Mouse (Mus musculus): ENCODE data around the gene Aco2. TPM values are rescaled to one million over a fixed set of nuclear protein-coding genes. Genes with fewer than 3 reads are reported as not detected.
"Not testable (repeated sequence)": the region's sequence is repeated elsewhere in the genome, so short reads cannot be mapped to it uniquely, and the experiment has no call there.

Gene Aco2
- polyA plus RNA-seq, 1 experiment from 2014 or later = 265 TPM

DNA sequence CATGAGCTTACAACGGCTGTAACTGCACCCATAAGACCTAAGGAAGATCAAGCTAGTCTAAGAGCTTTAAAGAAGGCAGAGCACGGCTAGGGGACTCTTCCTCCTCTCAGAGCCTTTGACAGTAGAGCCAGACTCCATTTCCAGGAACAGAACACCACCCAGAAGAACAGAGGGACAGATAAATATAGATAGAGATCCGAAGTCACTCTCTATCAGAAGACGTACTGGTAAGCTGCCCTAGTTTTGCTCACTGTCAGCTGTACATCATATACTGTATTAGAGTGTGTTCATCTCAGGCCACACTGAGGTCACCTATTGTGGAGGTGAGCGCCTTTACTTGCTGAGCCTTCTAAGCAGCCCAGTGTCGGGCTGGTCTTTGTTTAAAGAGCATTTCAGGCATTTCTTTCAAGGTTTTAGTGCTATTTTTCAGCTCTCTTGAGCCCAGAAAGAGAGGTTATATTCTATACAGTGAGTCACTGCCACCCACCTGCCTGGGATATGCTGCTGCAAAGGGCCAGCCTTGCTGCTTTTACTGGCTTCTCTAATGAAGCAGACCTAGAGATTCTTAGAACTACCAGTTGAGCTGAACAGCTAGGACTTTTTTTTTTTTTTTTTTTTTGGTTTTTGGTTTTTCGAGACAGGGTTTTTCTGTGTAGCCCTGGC is 19.2 kb downstream of the Aco2 start:
- H3K36me3 ChIP-seq (replicated peaks) = peaks cover 34% of the 10 kb centered on the region; the same call in 1 of the 2 replicates
- WGBS = 91% methylated on average over 7 of the region's 7 CpGs
- ATAC-seq (replicated peaks) = no peak

GRCm38 (mm10) chr15:81891822-81892580 is 19.9 kb downstream of the Aco2 start:
- ATAC-seq (replicated peaks) = no peak
- Histone ChIP-seq H3K4me3 (no peak overlapping the region), H3K36me3 (replicated peaks) (peaks cover 34% of the 10 kb centered on the region; the same call in 1 of the 2 replicates), H3K4me2 (no peak overlapping the region), H3K9ac (no peak overlapping the region), H3K9me3 (no peaks in the 10 kb centered on the region), H3K27ac (no peak overlapping the region), H3K27me3 (replicated peaks) (no peaks in the 10 kb centered on the region), H3K4me1 (no peaks in the 10 kb centered on the region)
- 94% methylated on average over 8 of the region's 8 CpGs for WGBS

More for the DNA sequence above, 19.2 kb downstream of the Aco2 start:
- H3K27me3 ChIP-seq (replicated peaks) = no peaks in the 10 kb centered on the region
- no peak overlapping the region for H3K27ac ChIP-seq
- H3K9me3 ChIP-seq = no peaks in the 10 kb centered on the region
- H3K4me3 ChIP-seq = no peak overlapping the region
- no peaks in the 10 kb centered on the region for H3K4me1 ChIP-seq
- no peak overlapping the region for H3K9ac ChIP-seq
- no peak overlapping the region for H3K4me2 ChIP-seq

DNA sequence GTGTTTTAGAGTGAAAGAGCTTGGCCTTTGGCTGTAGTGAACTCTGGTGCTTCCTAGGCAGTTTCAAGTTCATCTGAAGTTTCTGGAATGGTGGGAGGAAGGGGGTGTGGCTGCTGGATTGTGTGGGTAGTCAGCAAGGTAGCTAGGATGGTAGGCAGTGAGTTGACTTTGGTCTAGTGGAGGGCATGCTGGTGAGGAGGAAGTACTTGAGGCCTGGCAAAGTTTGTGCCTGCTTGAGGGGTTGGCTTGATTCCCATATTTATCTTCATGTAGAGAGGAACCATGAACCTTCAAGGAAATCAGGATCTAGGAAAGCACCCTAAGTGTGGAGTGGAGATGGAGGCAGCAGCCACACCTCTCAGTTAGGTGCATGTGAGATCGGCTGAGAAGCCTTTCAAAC is 21.9 kb downstream of the Aco2 start:
- 73% methylated on average over 1 of the region's 1 CpGs for WGBS
- no peak overlapping the region for H3K4me2 ChIP-seq
- no peak overlapping the region for H3K9ac ChIP-seq
- ATAC-seq (replicated peaks) = no peak
- H3K4me1 ChIP-seq = no peaks in the 10 kb centered on the region
- H3K27me3 ChIP-seq (replicated peaks) = no peaks in the 10 kb centered on the region
- H3K9me3 ChIP-seq = no peaks in the 10 kb centered on the region
- no peak overlapping the region for H3K27ac ChIP-seq
- H3K36me3 ChIP-seq (replicated peaks) = peaks cover 42% of the 10 kb centered on the region; the same call in 1 of the 2 replicates
- no peak overlapping the region for H3K4me3 ChIP-seq

DNA sequence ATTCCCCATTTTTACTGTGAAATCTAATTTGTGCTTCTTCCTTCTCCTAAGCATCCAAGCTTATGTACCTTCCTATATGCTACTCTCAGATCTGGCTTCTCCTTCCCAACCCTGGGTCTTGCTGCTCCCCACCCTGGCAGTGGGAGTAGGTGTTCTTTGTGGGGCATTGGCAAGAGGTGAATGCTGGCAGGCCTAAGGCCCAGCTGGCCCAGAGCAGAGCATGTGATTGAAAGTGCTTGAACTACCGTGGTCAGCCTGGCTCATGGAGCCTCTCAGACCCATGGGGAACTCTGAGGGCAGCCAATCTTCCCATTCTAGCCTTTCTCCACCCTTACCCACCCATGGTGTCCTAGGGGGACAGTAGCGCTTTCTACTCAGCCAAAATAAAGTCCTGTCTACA is 24.3 kb downstream of the Aco2 start:
- ATAC-seq (replicated peaks) = no peak
- H3K36me3 ChIP-seq (replicated peaks) = peaks cover 46% of the 10 kb centered on the region; the same call in 1 of the 2 replicates
- no peak overlapping the region for H3K27ac ChIP-seq
- no peaks in the 10 kb centered on the region for H3K9me3 ChIP-seq
- WGBS = 95% methylated on average over 2 of the region's 2 CpGs
- no peaks in the 10 kb centered on the region for H3K27me3 ChIP-seq (replicated peaks)
- no peak overlapping the region for H3K4me3 ChIP-seq
- H3K4me1 ChIP-seq = no peaks in the 10 kb centered on the region
- H3K4me2 ChIP-seq = no peak overlapping the region
- H3K9ac ChIP-seq = no peak overlapping the region

DNA sequence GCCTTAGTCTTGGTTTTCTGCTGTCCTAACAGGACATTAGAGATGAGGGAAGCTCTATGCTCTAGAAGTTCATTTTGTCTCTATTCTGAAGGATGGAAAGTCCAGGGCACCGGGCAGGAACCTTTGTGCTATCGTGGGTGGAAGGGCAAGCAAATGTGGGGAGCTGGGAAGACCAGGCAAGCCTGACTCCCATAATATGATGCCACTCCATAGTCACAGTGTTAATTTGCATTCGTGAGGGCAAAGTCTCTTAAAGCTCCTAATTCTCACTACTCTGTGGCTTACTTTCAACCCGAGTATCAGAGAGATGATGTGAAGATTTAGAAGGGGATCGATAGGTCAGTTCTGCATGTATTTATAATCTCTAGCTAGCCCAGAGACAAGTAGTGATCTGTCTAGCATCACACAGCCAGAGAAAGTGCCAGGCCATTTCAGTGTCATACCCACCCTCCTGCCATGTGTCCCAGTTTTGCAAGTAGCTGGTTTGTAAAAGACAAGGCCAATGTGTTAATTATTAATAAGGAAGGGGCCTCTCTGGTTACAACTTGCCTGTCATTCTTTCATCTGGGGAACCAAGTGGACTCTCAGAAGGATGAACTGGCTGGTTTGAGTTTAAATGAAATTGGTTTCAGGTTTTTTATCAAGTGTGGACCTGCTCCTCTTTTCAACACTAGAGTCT is 25.6 kb downstream of the Aco2 start:
- Histone ChIP-seq H3K9ac (no peak overlapping the region), H3K27me3 (replicated peaks) (no peaks in the 10 kb centered on the region), H3K4me1 (no peaks in the 10 kb centered on the region), H3K4me3 (no peak overlapping the region), H3K27ac (no peak overlapping the region), H3K9me3 (no peaks in the 10 kb centered on the region), H3K36me3 (replicated peaks) (peaks cover 40% of the 10 kb centered on the region; the same call in 1 of the 2 replicates), H3K4me2 (no peak overlapping the region)
- WGBS = 97% methylated on average over 5 of the region's 5 CpGs
- ATAC-seq (replicated peaks) = no peak

DNA sequence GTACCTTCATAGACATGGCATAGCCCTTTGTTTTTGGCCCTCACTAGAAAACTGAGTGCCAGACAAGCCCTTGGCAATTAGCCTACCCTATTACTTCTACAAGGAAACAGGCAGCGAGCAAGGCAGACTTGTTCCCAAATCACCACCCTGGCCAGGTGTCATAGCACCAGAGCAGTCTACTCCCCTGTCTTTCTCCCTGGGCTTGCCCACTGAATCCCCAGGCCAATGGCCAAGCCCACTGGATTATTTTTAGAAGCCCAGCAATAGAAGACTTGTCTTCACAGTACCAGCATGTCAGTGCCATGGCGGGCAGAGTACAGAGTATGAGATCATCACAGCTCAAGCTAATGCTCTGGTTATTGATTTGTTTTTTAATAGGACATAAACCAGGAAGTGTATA is 26.6 kb downstream of the Aco2 start:
- H3K9ac ChIP-seq = no peak overlapping the region
- peaks cover 44% of the 10 kb centered on the region; the same call in 1 of the 2 replicates for H3K36me3 ChIP-seq (replicated peaks)
- H3K4me3 ChIP-seq = no peak overlapping the region
- no peak for ATAC-seq (replicated peaks)
- no peaks in the 10 kb centered on the region for H3K27me3 ChIP-seq (replicated peaks)
- H3K4me2 ChIP-seq = no peak overlapping the region
- 94% methylated on average over 2 of the region's 2 CpGs for WGBS
- H3K4me1 ChIP-seq = no peaks in the 10 kb centered on the region
- no peak overlapping the region for H3K27ac ChIP-seq
- H3K9me3 ChIP-seq = no peaks in the 10 kb centered on the region

- Histone ChIP-seq H3K27ac (no peak overlapping the region), H3K36me3 (replicated peaks) (peaks cover 57% of the 10 kb centered on the region), H3K9ac (no peak overlapping the region), H3K4me3 (no peak overlapping the region), H3K4me1 (no peaks in the 10 kb centered on the region), H3K27me3 (replicated peaks) (no peaks in the 10 kb centered on the region), H3K4me2 (no peak overlapping the region), H3K9me3 (no peaks in the 10 kb centered on the region)
- ATAC-seq (replicated peaks) = no peak
- WGBS = 32% methylated on average over 2 of the region's 2 CpGs
Observed at GRCm38 (mm10) chr15:81904939-81905338, 32.8 kb downstream of the Aco2 start.

GRCm38 (mm10) chr15:81907953-81908352 is 35.8 kb downstream of the Aco2 start:
- Histone ChIP-seq H3K4me3 (no peak overlapping the region), H3K4me1 (no peaks in the 10 kb centered on the region), H3K27me3 (replicated peaks) (no peaks in the 10 kb centered on the region), H3K4me2 (no peak overlapping the region), H3K36me3 (replicated peaks) (peaks cover 69% of the 10 kb centered on the region), H3K9me3 (no peaks in the 10 kb centered on the region), H3K9ac (no peak overlapping the region), H3K27ac (no peak overlapping the region)
- 92% methylated on average over 8 of the region's 8 CpGs for WGBS
- ATAC-seq (replicated peaks) = no peak

- H3K9ac ChIP-seq; H3K4me2 ChIP-seq; H3K9me3 ChIP-seq; H3K4me1 ChIP-seq; H3K4me3 ChIP-seq; H3K27ac ChIP-seq; ATAC-seq (replicated peaks); H3K27me3 ChIP-seq (replicated peaks): not testable (repeated sequence)
- peaks cover 72% of the 10 kb centered on the region for H3K36me3 ChIP-seq (replicated peaks)
- WGBS = 88% methylated on average over 4 of the region's 4 CpGs
Observed at GRCm38 (mm10) chr15:81908767-81909166, 36.7 kb downstream of the Aco2 start.

GRCm38 (mm10) chr15:81912498-81912897 is 40.4 kb downstream of the Aco2 start:
- H3K27ac ChIP-seq = no peak overlapping the region
- WGBS = 83% methylated on average over 2 of the region's 2 CpGs
- H3K36me3 ChIP-seq (replicated peaks) = peaks cover 66% of the 10 kb centered on the region
- no peaks in the 10 kb centered on the region for H3K9me3 ChIP-seq
- H3K4me3 ChIP-seq = no peak overlapping the region
- H3K27me3 ChIP-seq (replicated peaks) = no peaks in the 10 kb centered on the region
- no peaks in the 10 kb centered on the region for H3K4me1 ChIP-seq
- H3K4me2 ChIP-seq = no peak overlapping the region
- no peak overlapping the region for H3K9ac ChIP-seq
- no peak for ATAC-seq (replicated peaks)

DNA sequence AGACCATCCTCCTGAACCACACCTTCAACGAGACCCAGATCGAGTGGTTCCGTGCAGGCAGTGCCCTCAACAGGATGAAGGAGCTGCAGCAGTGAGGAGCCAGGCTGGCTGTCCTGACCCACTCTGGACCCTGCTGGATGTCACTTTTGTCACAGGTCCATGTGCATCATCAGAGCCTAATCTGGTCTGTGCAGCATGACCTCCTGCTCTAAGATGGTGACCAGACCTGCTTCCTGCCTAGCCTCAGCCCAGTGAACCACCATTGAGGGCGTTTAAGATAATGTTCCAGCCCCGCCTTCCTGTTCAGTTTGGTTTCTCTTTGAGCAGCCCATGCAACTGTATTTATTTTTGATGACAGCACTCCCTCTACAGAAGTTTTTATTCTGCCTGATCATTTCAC is 42.6 kb downstream of the Aco2 start:
- Histone ChIP-seq H3K4me2 (no peak overlapping the region), H3K27ac (no peak overlapping the region), H3K27me3 (replicated peaks) (no peaks in the 10 kb centered on the region), H3K9ac (no peak overlapping the region), H3K36me3 (replicated peaks) (peaks cover 56% of the 10 kb centered on the region), H3K4me3 (no peak overlapping the region), H3K9me3 (no peaks in the 10 kb centered on the region), H3K4me1 (no peaks in the 10 kb centered on the region)
- no peak for ATAC-seq (replicated peaks)
- WGBS = 83% methylated on average over 5 of the region's 5 CpGs

DNA sequence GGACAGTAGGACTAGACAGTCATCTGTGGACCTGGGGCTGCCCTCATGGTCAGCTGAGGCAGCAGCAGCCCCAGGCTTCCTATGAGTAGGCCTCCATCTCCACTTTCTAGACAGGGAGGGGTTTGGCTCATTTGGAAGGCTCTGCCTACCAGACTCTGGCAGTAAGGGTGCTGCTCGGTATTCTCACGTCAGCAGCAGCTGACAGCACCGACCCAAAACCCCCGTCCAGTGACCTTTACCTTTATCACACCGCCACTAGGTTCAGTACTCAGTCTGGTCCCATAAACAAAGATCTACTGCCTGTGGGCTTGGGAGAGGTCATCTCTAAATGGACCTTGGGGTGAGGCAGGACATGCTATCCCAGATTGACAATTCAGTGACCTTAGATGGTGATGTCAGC is 43.6 kb downstream of the Aco2 start:
- H3K36me3 ChIP-seq (replicated peaks) = peaks cover 46% of the 10 kb centered on the region
- no peaks in the 10 kb centered on the region for H3K27me3 ChIP-seq (replicated peaks)
- H3K9ac ChIP-seq = no peak overlapping the region
- 87% methylated on average over 5 of the region's 5 CpGs for WGBS
- no peak overlapping the region for H3K4me2 ChIP-seq
- H3K4me1 ChIP-seq = no peaks in the 10 kb centered on the region
- no peak for ATAC-seq (replicated peaks)
- no peak overlapping the region for H3K27ac ChIP-seq
- H3K9me3 ChIP-seq = no peaks in the 10 kb centered on the region
- H3K4me3 ChIP-seq = no peak overlapping the region
